8 mouse cellular contexts compared by ENCODE assay signal in the genomic region with DNA sequence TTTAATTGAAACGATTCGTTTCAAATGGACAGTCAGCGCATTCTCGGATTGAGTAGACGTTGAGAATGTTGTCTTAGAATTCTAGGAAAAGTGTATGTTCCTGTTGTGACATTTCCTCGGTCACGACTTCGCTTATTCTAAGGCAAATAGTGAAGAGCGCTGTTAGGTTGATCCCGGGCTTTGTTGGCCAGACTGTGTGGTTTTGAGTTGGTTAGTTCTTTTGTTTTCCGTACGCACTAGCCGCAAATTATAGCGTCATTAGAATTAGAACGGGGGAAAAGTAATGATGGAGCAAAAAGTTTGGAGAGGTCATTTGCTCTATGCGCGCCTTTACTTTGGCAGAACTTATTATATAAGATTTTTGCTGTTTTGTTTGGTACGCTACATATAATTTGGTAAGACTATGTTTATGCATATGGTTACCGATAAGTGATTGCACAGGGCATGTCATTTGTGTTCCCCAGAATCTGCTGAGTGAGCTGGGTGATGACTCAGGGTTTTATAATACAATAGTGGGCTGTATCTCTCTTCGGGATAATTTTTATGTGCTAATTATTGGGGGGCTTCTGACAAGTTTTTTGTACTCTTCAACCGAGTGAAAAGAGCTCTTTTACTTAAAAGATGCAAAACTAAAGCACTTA. TPM values are rescaled to one million over a fixed set of nuclear protein-coding genes. Genes with fewer than 3 reads are reported as not detected.
A peak's percentile ranks its signal among the peaks of the same experiment; 100 is the strongest.
DNase-seq lines count a peak whose midpoint lies in the region; ATAC-seq and TF ChIP-seq lines count a peak whose summit lies in the region.

No protein-coding gene starts in this region.

- 0 out of 2 replicates have a peak, but pooled peaks cover 4% of the 10 kb centered on the region for H3K4me1 ChIP-seq in lung, postnatal 0 days (ENCODE audit: insufficient read depth, low read depth, low read length)
- H3K4me1 ChIP-seq in embryonic facial prominence, embryonic 14.5 days (ENCODE audit: control insufficient read depth, insufficient read depth, low read length): peaks cover 5% of the 10 kb centered on the region
- peaks cover 17% of the 10 kb centered on the region for H3K4me1 ChIP-seq in limb, embryonic 10.5 days

- TF ChIP-seq EP300 in lung, postnatal 0 days (IDR thresholded peaks at IDR 0.05): no peak

- peak overlapping the region; percentile 81 for H3K4me2 ChIP-seq in lung, postnatal 0 days (replicated peaks; ENCODE audit: low read depth, low read length)
- peak overlapping the region; percentile 81 for H3K4me2 ChIP-seq in embryonic facial prominence, embryonic 14.5 days (ENCODE audit: low read depth, low read length)

- no peak for TF ChIP-seq CTCF in lung, postnatal 0 days (IDR thresholded peaks at IDR 0.05)

- intact Hi-C loops in left cerebral cortex, postnatal 4 days (cut with DNase I): loop anchor here (10.0 kb wide), 1 partner anchor 98 kb away; no protein-coding TSS in a partner anchor

- no peak for ATAC-seq in lung, postnatal 0 days
- ATAC-seq in embryonic facial prominence, embryonic 14.5 days (ENCODE audit: low read depth): no peak
- no peak for ATAC-seq in activated CD4-positive, CD25-positive, alpha-beta regulatory T cell, adult 4 months
- no peak for ATAC-seq in monocyte, adult 5-6 weeks (replicated peaks; ENCODE audit: insufficient number of reproducible peaks, low FRiP score, low TSS enrichment, poor library complexity, severe bottlenecking)

- no peaks in the 10 kb centered on the region for H3K36me3 ChIP-seq in lung, postnatal 0 days (ENCODE audit: insufficient read depth, low read length)
- no peaks in the 10 kb centered on the region for H3K36me3 ChIP-seq in embryonic facial prominence, embryonic 14.5 days (ENCODE audit: control insufficient read depth, insufficient read depth, low read length)
- no peaks in the 10 kb centered on the region for H3K36me3 ChIP-seq in limb, embryonic 10.5 days

- WGBS in lung, postnatal 0 days: 3% methylated on average over 21 of the region's 21 CpGs
- WGBS in embryonic facial prominence, embryonic 14.5 days: 2% methylated on average over 21 of the region's 21 CpGs
- 5% methylated on average over 21 of the region's 21 CpGs for WGBS in limb, embryonic 10.5 days

- H3K9ac ChIP-seq in lung, postnatal 0 days (replicated peaks; ENCODE audit: low read depth): peak overlapping the region; percentile 94
- H3K9ac ChIP-seq in embryonic facial prominence, embryonic 14.5 days (ENCODE audit: low read depth, low read length): peak overlapping the region; percentile 90

- peak; percentile 15 for DNase-seq in lung, postnatal 0 days (ENCODE audit: low spot score)
- no peak for DNase-seq in lung, postnatal 14 days
- DNase-seq in embryonic facial prominence, embryonic 14.5 days (ENCODE audit: low spot score): peak; percentile 24
- no peak for DNase-seq in limb, embryonic 10.5 days (ENCODE audit: low spot score)
- peak; percentile 22 for DNase-seq in neural tube, embryonic 10.5 days (ENCODE audit: extremely low spot score, low spot score)
- no peak for DNase-seq in left cerebral cortex, postnatal 4 days

- no peaks in the 10 kb centered on the region for H3K9me3 ChIP-seq in lung, postnatal 0 days (ENCODE audit: low read length)
- H3K9me3 ChIP-seq in embryonic facial prominence, embryonic 14.5 days (ENCODE audit: control insufficient read depth, low read length): no peaks in the 10 kb centered on the region
- no peaks in the 10 kb centered on the region for H3K9me3 ChIP-seq in limb, embryonic 10.5 days (replicated peaks)

- H3K27me3 ChIP-seq in lung, postnatal 0 days (replicated peaks; ENCODE audit: insufficient read depth, low read length): no peaks in the 10 kb centered on the region
- no peaks in the 10 kb centered on the region for H3K27me3 ChIP-seq in embryonic facial prominence, embryonic 14.5 days (replicated peaks; ENCODE audit: control insufficient read depth, insufficient read depth, low read length)
- no peaks in the 10 kb centered on the region for H3K27me3 ChIP-seq in limb, embryonic 10.5 days (ENCODE audit: low read depth, poor library complexity, severe bottlenecking)

- H3K4me3 ChIP-seq in lung, postnatal 0 days (ENCODE audit: low read depth, low read length): peak overlapping the region; percentile 96
- H3K4me3 ChIP-seq in embryonic facial prominence, embryonic 14.5 days (ENCODE audit: low read depth, low read length): peak overlapping the region; percentile 94
- peak overlapping the region; percentile 96 for H3K4me3 ChIP-seq in limb, embryonic 10.5 days

- peak overlapping the region; percentile 98 for H3K27ac ChIP-seq in lung, postnatal 0 days (ENCODE audit: low read length)
- peak overlapping the region; percentile 88; the same call in 1 of the 2 replicates for H3K27ac ChIP-seq in embryonic facial prominence, embryonic 14.5 days (replicated peaks; ENCODE audit: low read depth, low read length)
- peak overlapping the region; percentile 98 for H3K27ac ChIP-seq in limb, embryonic 10.5 days

RNA-seq across cellular contexts. Expression of a gene that starts 1.4 kb away (rescaled TPM):
- polyA plus RNA-seq in lung, postnatal 0 days (2015; fragmentation: Nextera tagmentation; extraction: Ambion mirVana): 14.3 and 14.6 TPM in 2 replicates
- polyA plus RNA-seq in embryonic facial prominence, embryonic 14.5 days (2014; fragmentation: Nextera tagmentation; extraction: Ambion mirVana): 27.9 and 28.5 TPM in 2 replicates
- 25.2 and 31.5 TPM in 2 replicates for polyA plus RNA-seq in limb, embryonic 10.5 days (2016; fragmentation: Nextera tagmentation; extraction: Ambion mirVana)
- 10 to 100 TPM; 20.0 to 31.8 TPM for polyA plus RNA-seq in activated CD4-positive, CD25-positive, alpha-beta regulatory T cell, adult 4 months (2017; shearing (Covaris generic))
- total RNA-seq in monocyte, adult 5-6 weeks (2017): 58.8 to 80.2 TPM (median 59.9 TPM) in 3 replicates
- total RNA-seq in left cerebral cortex, postnatal 4 days (2021): 10 to 100 TPM; 57.2 to 72.7 TPM

Comparison
In these comparisons a context has a peak if more than half of its experiments do, and no peak if none do; other contexts are left out.
1. DNase-seq: peak in lung, postnatal 0 days (single experiment), embryonic facial prominence, embryonic 14.5 days (single experiment) and neural tube, embryonic 10.5 days (single experiment); none in lung, postnatal 14 days (single experiment), limb, embryonic 10.5 days (single experiment) and left cerebral cortex, postnatal 4 days (single experiment).
2. Peak in every context shown above with its lines, with median percentiles within 50 percentile points of each other: H3K27ac ChIP-seq and H3K4me3 ChIP-seq.